Mouse (Mus musculus) liver, embryonic 11.5 days (tissue): ENCODE data around the gene Abr. TPM values are rescaled to one million over a fixed set of nuclear protein-coding genes. Genes with fewer than 3 reads are reported as not detected.

Experiments
- ATAC-seq: fragments of 200-750 bp; cut with Nextera tagmentation; replicated peaks from 2 replicates; pipeline ENCODE4 v1.8.0; 2017; ENCODE audit warnings: moderate number of reproducible peaks, mild to moderate bottlenecking, moderate TSS enrichment, moderate library complexity; ENCODE audit not compliant: low FRiP score
- DNase-seq: peaks from one replicate; pipeline ENCODE4 v3.0.0-alpha.2; 2017; ENCODE audit warnings: low spot score
- H3K27ac ChIP-seq: fragments of 300-500 bp; sonication (generic); 2 replicates; pipeline ENCODE4 v1.5.1; 2014; ENCODE audit warnings: mild to moderate bottlenecking, low read depth, low read length, control low read depth
- H3K27me3 ChIP-seq: fragments of 300-500 bp; sonication (generic); replicated peaks from 2 replicates; pipeline ENCODE4 v1.6.1; 2014; ENCODE audit warnings: low read length, mixed read lengths; ENCODE audit not compliant: control insufficient read depth, insufficient read depth
- H3K36me3 ChIP-seq: fragments of 300-500 bp; sonication (generic); 2 replicates; pipeline ENCODE4 v1.6.1; 2014; ENCODE audit warnings: mild to moderate bottlenecking, low read length, moderate library complexity, mixed read lengths; ENCODE audit not compliant: control insufficient read depth, insufficient read depth
- H3K4me1 ChIP-seq: fragments of 300-500 bp; sonication (generic); replicated peaks from 2 replicates; pipeline ENCODE4 v1.6.1; 2014; ENCODE audit warnings: low read length, mixed read lengths; ENCODE audit not compliant: control insufficient read depth, insufficient read depth
- H3K4me2 ChIP-seq: fragments of 300-500 bp; sonication (generic); 2 replicates; pipeline ENCODE4 v1.6.1; 2014; ENCODE audit warnings: mild to moderate bottlenecking, control low read depth, moderate library complexity
- H3K4me3 ChIP-seq: fragments of 300-500 bp; sonication (generic); 2 replicates; pipeline ENCODE4 v1.5.1; 2014; ENCODE audit warnings: low read depth, low read length, control low read depth
- H3K9ac ChIP-seq: fragments of 300-500 bp; sonication (generic); 2 replicates; pipeline ENCODE4 v1.6.1; 2014; ENCODE audit warnings: low read depth, low read length, control low read depth
- H3K9me3 ChIP-seq: fragments of 300-500 bp; sonication (generic); 2 replicates; pipeline ENCODE4 v1.6.1; 2016; ENCODE audit warnings: low read length, inconsistent platforms, mixed read lengths; ENCODE audit not compliant: control insufficient read depth
- WGBS: fragments of 180-500 bp; shearing (Covaris S2); extraction: QIAGEN DNeasy Blood & Tissue Kit; methylation state at CpG from one replicate; pipeline ENCODE4 v1.1.7; 2014; 5-methylcytosine and 5-hydroxymethylcytosine counted together
- polyA plus RNA-seq: library from polyadenylated mRNA; unstranded; fragments of >200 nt; fragmentation: Nextera tagmentation; extraction: Ambion mirVana; gene quantifications from 2 replicates; pipeline ENCODE4 v1.2.1, GENCODE M21; 2014

The Abr gene
- polyA plus RNA-seq, 1 experiment from 2014 or later: 11.6 TPM

DNA sequence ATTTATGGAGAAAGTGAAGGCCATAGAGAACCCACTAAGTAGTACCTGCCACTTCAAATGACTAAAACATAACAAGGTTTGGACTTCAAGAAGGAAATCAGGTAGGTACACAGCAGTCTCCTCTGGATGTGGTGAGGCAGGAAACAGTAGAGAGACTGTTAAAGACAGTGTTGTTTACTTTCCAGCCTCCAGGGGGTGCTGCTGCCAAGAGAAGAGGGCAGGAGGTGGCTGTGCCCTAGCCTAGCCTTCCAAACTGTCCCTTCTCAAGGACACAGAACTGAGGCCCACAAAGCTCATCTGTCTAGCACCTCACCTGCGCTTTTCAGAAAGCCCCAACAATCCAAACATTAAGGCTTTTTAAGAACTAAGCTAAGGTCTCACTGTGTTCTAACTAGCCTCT is 81.1 kb downstream of the Abr start:
- no peak overlapping the region for H3K27ac ChIP-seq
- ATAC-seq (no peak), DNase-seq (peak; percentile 56)
- no peak overlapping the region for H3K4me2 ChIP-seq
- no peaks in the 10 kb centered on the region for H3K4me1 ChIP-seq
- H3K27me3 ChIP-seq: no peaks in the 10 kb centered on the region
- H3K9me3 ChIP-seq: no peaks in the 10 kb centered on the region
- no peak overlapping the region for H3K4me3 ChIP-seq
- WGBS: 14% methylated on average over 1 of the region's 1 CpGs
- no peak overlapping the region for H3K9ac ChIP-seq
- H3K36me3 ChIP-seq: no peaks in the 10 kb centered on the region

DNA sequence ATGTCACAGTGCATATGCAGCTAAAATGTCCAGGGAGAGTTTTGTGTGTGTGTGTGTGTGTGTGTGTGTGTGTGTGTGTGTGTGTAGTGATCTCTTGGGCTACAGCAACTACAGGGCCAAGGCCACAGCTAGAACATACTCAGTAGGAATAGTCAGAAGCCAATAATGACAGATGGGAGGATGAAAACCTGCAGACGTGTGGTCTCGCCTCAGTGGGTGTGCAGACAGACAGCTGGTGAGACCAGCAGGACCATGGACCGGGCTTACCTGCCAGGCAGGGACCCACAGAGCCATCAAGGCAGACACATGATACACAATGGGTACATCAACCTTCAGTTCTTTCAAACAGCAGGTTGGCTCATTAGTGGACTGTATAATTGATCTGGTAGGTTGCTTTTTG is 84.7 kb downstream of the Abr start:
- DNase-seq (no peak), ATAC-seq (no peak)
- no peak overlapping the region for H3K4me2 ChIP-seq
- WGBS: 75% methylated on average over 3 of the region's 3 CpGs
- H3K36me3 ChIP-seq: no peaks in the 10 kb centered on the region
- no peaks in the 10 kb centered on the region for H3K27me3 ChIP-seq
- no peak overlapping the region for H3K4me3 ChIP-seq
- H3K4me1 ChIP-seq: no peaks in the 10 kb centered on the region
- no peak overlapping the region for H3K9ac ChIP-seq
- no peak overlapping the region for H3K27ac ChIP-seq
- H3K9me3 ChIP-seq: no peaks in the 10 kb centered on the region

- Histone ChIP-seq H3K4me1 (no peaks in the 10 kb centered on the region), H3K27ac (no peak overlapping the region), H3K9ac (no peak overlapping the region), H3K9me3 (no peaks in the 10 kb centered on the region), H3K4me2 (no peak overlapping the region), H3K27me3 (no peaks in the 10 kb centered on the region), H3K36me3 (no peaks in the 10 kb centered on the region), H3K4me3 (no peak overlapping the region)
- WGBS: 70% methylated on average over 10 of the region's 10 CpGs
- DNase-seq (no peak), ATAC-seq (no peak)
Measured at GRCm38 (mm10) chr11:76536576-76537354, 85.3 kb downstream of the Abr start.

GRCm38 (mm10) chr11:76532001-76532400 is 90.1 kb downstream of the Abr start:
- 86% methylated on average over 7 of the region's 7 CpGs for WGBS
- Histone ChIP-seq H3K4me1 (peaks cover 4% of the 10 kb centered on the region; the same call in 1 of the 2 replicates), H3K4me3 (no peak overlapping the region), H3K36me3 (no peaks in the 10 kb centered on the region), H3K27me3 (no peaks in the 10 kb centered on the region; the same call in 1 of the 2 replicates), H3K27ac (no peak overlapping the region), H3K9me3 (no peaks in the 10 kb centered on the region), H3K9ac (no peak overlapping the region), H3K4me2 (no peak overlapping the region)
- no peak for DNase-seq
- no peak for ATAC-seq

DNA sequence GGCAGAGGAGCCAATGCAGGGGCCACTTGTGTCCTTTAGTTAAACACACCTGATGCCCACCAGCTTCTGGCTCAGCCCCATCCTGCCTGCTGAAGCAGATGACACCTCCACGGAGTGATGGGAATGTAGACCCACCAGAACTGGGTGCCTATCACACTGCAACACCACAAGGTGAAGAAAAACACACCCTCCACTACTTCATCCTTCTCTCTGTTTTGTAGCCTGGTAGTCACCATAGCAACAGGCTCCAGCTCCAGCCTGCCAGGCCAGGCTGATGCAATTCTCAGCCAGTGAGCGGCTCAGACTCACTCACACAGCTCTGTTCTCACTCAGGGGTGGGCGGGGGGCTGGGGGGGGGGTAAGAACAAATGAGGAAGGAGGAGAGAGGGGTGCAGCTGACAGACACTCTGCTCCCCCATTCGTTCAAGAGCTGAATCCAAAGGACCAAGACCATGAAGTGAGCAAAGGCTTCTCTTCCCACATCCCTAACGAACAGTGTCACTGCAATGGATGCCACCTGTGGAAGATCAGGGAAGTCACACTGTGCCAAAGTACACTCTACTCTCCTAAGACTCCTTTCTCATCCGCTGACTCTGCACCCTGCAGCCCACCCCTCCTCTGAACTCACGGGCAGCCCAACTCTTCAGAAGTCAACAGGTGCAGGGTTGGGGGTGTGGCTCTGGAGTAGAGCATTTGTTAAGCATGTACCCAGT is 91.0 kb downstream of the Abr start:
- 65% methylated on average over 7 of the region's 7 CpGs for WGBS
- Histone ChIP-seq H3K9me3 (no peaks in the 10 kb centered on the region), H3K27me3 (no peaks in the 10 kb centered on the region; the same call in 1 of the 2 replicates), H3K4me2 (no peak overlapping the region), H3K4me3 (no peak overlapping the region), H3K4me1 (peaks cover 4% of the 10 kb centered on the region; the same call in 1 of the 2 replicates), H3K27ac (no peak overlapping the region), H3K9ac (no peak overlapping the region), H3K36me3 (no peaks in the 10 kb centered on the region)
- DNase-seq (no peak), ATAC-seq (no peak)

DNA sequence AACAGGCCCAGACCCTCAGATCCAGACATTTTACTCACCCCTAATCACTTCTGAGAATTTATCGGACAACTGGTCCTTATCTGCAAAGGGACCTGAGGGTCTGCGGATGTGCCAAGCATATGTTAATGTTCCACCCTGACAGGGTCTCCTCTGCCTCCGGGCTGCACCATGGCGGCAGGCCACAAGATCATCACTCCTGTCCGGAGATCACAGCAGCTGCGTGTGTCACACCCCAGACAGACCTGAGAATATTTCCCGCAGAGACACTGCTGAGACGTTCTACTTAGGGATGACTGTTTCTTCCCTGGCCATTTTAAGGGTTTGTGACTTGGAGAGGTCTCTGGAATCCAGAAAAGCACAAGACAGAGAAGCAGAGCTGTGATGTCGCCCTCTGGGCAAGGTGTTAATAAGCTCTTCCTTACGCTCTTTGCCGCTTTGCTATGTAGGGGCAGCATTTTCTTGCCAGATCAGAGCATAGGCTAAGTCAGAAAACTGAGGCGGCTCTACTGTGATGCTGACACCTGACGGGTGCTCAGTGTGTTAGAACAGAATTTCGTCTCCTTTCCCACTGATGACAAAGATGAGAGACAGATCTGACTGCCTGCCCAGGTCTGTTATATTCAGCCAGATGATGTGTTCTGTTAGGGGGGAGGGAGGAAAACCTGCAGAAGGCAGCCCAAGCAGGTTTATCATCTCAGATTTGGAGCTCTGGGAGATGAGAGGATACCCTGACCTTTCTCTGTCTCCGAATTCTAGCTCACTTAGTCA is 91.8 kb downstream of the Abr start:
- no peak for ATAC-seq
- Histone ChIP-seq H3K27ac (no peak overlapping the region), H3K4me2 (no peak overlapping the region), H3K4me3 (no peak overlapping the region), H3K9me3 (no peaks in the 10 kb centered on the region), H3K9ac (no peak overlapping the region), H3K36me3 (no peaks in the 10 kb centered on the region), H3K4me1 (peaks cover 4% of the 10 kb centered on the region; the same call in 1 of the 2 replicates), H3K27me3 (no peaks in the 10 kb centered on the region; the same call in 1 of the 2 replicates)
- WGBS: 70% methylated on average over 15 of the region's 15 CpGs
- DNase-seq: no peak

GRCm38 (mm10) chr11:76529352-76530141 is 92.6 kb downstream of the Abr start:
- DNase-seq (no peak), ATAC-seq (no peak)
- Histone ChIP-seq H3K9ac (no peak overlapping the region), H3K27ac (no peak overlapping the region), H3K36me3 (no peaks in the 10 kb centered on the region), H3K27me3 (no peaks in the 10 kb centered on the region; the same call in 1 of the 2 replicates), H3K4me3 (no peak overlapping the region), H3K4me2 (no peak overlapping the region), H3K9me3 (no peaks in the 10 kb centered on the region), H3K4me1 (peaks cover 4% of the 10 kb centered on the region; the same call in 1 of the 2 replicates)
- 70% methylated on average over 6 of the region's 6 CpGs for WGBS
